Mouse (Mus musculus): ENCODE results near the gene H2-DMb2.

DNA sequence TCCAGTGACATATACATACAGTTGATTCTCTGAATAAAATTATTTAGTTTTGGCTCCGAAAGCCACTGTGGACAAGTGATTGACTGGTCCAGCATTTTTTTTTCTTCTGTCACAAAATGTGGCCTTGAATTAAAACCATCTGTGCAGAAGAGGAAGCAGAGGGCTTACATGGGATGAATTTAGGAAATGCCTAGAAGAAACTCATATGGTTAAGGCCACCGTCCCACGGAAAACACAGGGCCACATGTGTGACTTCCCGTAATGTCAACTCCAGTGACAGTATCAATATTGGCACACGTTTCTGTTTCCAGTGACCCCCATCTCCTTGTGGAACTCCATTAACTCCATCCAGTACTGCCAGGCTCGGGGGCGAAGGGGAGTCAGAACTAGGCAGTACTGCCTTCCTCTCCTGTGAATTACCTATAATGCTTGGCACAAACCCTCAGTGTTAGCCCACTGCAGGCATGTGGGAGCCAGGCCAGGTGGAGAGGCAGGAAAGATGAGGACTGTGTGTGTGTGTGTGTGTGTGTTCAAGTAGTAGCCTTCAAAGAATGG is 574 bp upstream of the H2-DMb2 start:
- TF ChIP-seq CTCF (IDR thresholded peaks at IDR 0.05; ENCODE audit: low read depth): no peak
- TF ChIP-seq EP300 (IDR thresholded peaks at IDR 0.05; ENCODE audit: low read depth): no peak
